16 mouse cellular contexts compared by ENCODE assay signal in genomic region chr2:179959391-179959790, GRCm38 (mm10). TPM values are rescaled to one million over a fixed set of nuclear protein-coding genes. Genes with fewer than 3 reads are reported as not detected.
A peak's percentile ranks its signal among the peaks of the same experiment; 100 is the strongest.
DNase-seq lines count a peak whose midpoint lies in the region; ATAC-seq lines count a peak whose summit lies in the region.
"Had no signal": no experiment of that assay in that cellular context is flagged by ENCODE, and none has a peak within 500 bp of the region (broad histone marks: within the 10 kb centered on the region; RNA-seq: fewer than 3 reads in every experiment).

No protein-coding gene starts in this region.

- H3K27ac ChIP-seq in limb, embryonic 12.5 days, result peak overlapping the region; percentile 17; the same call in 1 of the 2 replicates
- no peak overlapping the region for H3K27ac ChIP-seq in limb, embryonic 10.5 days
- H3K27ac ChIP-seq in brown adipose tissue, adult 24 weeks (replicated peaks; ENCODE audit: low read depth, low read length), result peak overlapping the region; percentile 82
- H3K27ac ChIP-seq in heart, embryonic 15.5 days, result peak overlapping the region; percentile 62; the same call in 1 of the 2 replicates
- no peak overlapping the region for H3K27ac ChIP-seq in midbrain, embryonic 15.5 days
- H3K27ac ChIP-seq: layer of hippocampus, adult 2 months; liver, embryonic 14.5 days; macrophage had no signal

- ATAC-seq in limb, embryonic 12.5 days (ENCODE audit: insufficient number of reproducible peaks, insufficient read depth, low FRiP score, low TSS enrichment, low read depth), result no peak
- 0 out of 2 replicates have a peak, but pooled peaks have one; percentile 34 for ATAC-seq in heart, embryonic 15.5 days (replicated peaks; ENCODE audit: insufficient number of reproducible peaks, insufficient read depth, low FRiP score, low read depth)
- no peak for ATAC-seq in midbrain, embryonic 15.5 days (replicated peaks)
- ATAC-seq: activated CD4-positive, CD25-positive, alpha-beta regulatory T cell, adult 4 months; forebrain, embryonic 14.5 days; midbrain, embryonic 16.5 days had no signal

- H3K4me1 ChIP-seq in limb, embryonic 12.5 days (replicated peaks), result peaks cover 15% of the 10 kb centered on the region
- peaks cover 35% of the 10 kb centered on the region for H3K4me1 ChIP-seq in limb, embryonic 10.5 days
- peaks cover 37% of the 10 kb centered on the region for H3K4me1 ChIP-seq in brown adipose tissue, adult 24 weeks (ENCODE audit: control insufficient read depth, insufficient read depth, insufficient read length, low read length)
- peaks cover 45% of the 10 kb centered on the region for H3K4me1 ChIP-seq in heart, embryonic 15.5 days (replicated peaks)
- peaks cover 16% of the 10 kb centered on the region for H3K4me1 ChIP-seq in midbrain, embryonic 15.5 days

- H3K9me3 ChIP-seq in limb, embryonic 12.5 days, result no peaks in the 10 kb centered on the region
- H3K9me3 ChIP-seq in limb, embryonic 10.5 days (replicated peaks), result no peaks in the 10 kb centered on the region
- H3K9me3 ChIP-seq in heart, embryonic 15.5 days (replicated peaks), result no peaks in the 10 kb centered on the region
- H3K9me3 ChIP-seq in midbrain, embryonic 15.5 days, result no peaks in the 10 kb centered on the region

- H3K9ac ChIP-seq in limb, embryonic 12.5 days (replicated peaks), result no peak overlapping the region
- no peak overlapping the region for H3K9ac ChIP-seq in heart, embryonic 15.5 days
- H3K9ac ChIP-seq in midbrain, embryonic 15.5 days, result no peak overlapping the region
- H3K9ac ChIP-seq: liver, embryonic 14.5 days had no signal

- DNase-seq in adrenal gland, adult 2 months, result peak; percentile 27
- no peak for DNase-seq in adrenal gland, postnatal 25 days
- no peak for DNase-seq in limb, embryonic 10.5 days (ENCODE audit: low spot score)
- no peak for DNase-seq in cerebellum, postnatal 14 days
- DNase-seq: cerebellum, adult 9-10 months; right cerebral cortex, postnatal 25 days had no signal

- WGBS in limb, embryonic 12.5 days, result 19% methylated on average over 3 of the region's 3 CpGs
- WGBS in limb, embryonic 10.5 days, result 9% methylated on average over 3 of the region's 3 CpGs
- 10% methylated on average over 3 of the region's 3 CpGs for WGBS in heart, embryonic 15.5 days
- WGBS in midbrain, embryonic 15.5 days, result 43% methylated on average over 3 of the region's 3 CpGs

- no peak overlapping the region for H3K4me3 ChIP-seq in limb, embryonic 12.5 days (replicated peaks)
- no peak overlapping the region for H3K4me3 ChIP-seq in limb, embryonic 10.5 days
- no peak overlapping the region for H3K4me3 ChIP-seq in brown adipose tissue, adult 24 weeks (ENCODE audit: insufficient read depth, low read depth, low read length)
- no peak overlapping the region for H3K4me3 ChIP-seq in heart, embryonic 15.5 days
- no peak overlapping the region for H3K4me3 ChIP-seq in midbrain, embryonic 15.5 days
- H3K4me3 ChIP-seq: layer of hippocampus, adult 2 months had no signal

- H3K4me2 ChIP-seq in limb, embryonic 12.5 days, result no peak overlapping the region
- no peak overlapping the region for H3K4me2 ChIP-seq in heart, embryonic 15.5 days
- no peak overlapping the region for H3K4me2 ChIP-seq in midbrain, embryonic 15.5 days

- no peaks in the 10 kb centered on the region for H3K36me3 ChIP-seq in limb, embryonic 12.5 days
- no peaks in the 10 kb centered on the region for H3K36me3 ChIP-seq in limb, embryonic 10.5 days
- no peaks in the 10 kb centered on the region for H3K36me3 ChIP-seq in heart, embryonic 15.5 days
- no peaks in the 10 kb centered on the region for H3K36me3 ChIP-seq in midbrain, embryonic 15.5 days (replicated peaks)

- H3K27me3 ChIP-seq in limb, embryonic 12.5 days, result no peaks in the 10 kb centered on the region
- no peaks in the 10 kb centered on the region for H3K27me3 ChIP-seq in limb, embryonic 10.5 days (ENCODE audit: low read depth, poor library complexity, severe bottlenecking)
- no peaks in the 10 kb centered on the region for H3K27me3 ChIP-seq in heart, embryonic 15.5 days
- no peaks in the 10 kb centered on the region for H3K27me3 ChIP-seq in midbrain, embryonic 15.5 days (replicated peaks)

RNA-seq across cellular contexts. Expression of gene Taf4, which starts 17.1 kb away (rescaled TPM):
- 10 to 100 TPM; 19.3 to 22.5 TPM for total RNA-seq in adrenal gland, adult 2 months (2021)
- polyA plus RNA-seq in adrenal gland, adult 2 months (2012; rRNA removed), result 10.3 and 11.5 TPM in 2 replicates
- 18.8 and 25.3 TPM in 2 replicates for total RNA-seq in adrenal gland, postnatal 25 days (2021)
- 3.8 and 5.0 TPM in 2 replicates for polyA plus RNA-seq in limb, embryonic 12.5 days (2016; fragmentation: Nextera tagmentation; extraction: Ambion mirVana)
- 2.7 and 3.3 TPM in 2 replicates for polyA plus RNA-seq in limb, embryonic 10.5 days (2016; fragmentation: Nextera tagmentation; extraction: Ambion mirVana)
- 7.1 and 8.0 TPM in 2 replicates for polyA plus RNA-seq in brown adipose tissue, adult 24 weeks (2012; ENCODE audit: insufficient read depth, insufficient read length, missing spikeins)
- 1.9 and 2.1 TPM in 2 replicates for polyA plus RNA-seq in heart, embryonic 15.5 days (2015; fragmentation: Nextera tagmentation; extraction: Ambion mirVana)
- polyA plus RNA-seq in midbrain, embryonic 15.5 days (2015; fragmentation: Nextera tagmentation; extraction: Ambion mirVana), result 3.9 and 4.0 TPM in 2 replicates

Comparison
In these comparisons a context has a peak if more than half of its experiments do, and no peak if none do; other contexts are left out.
1. H3K27ac ChIP-seq: peak in limb, embryonic 12.5 days (single experiment), brown adipose tissue, adult 24 weeks (single experiment) and heart, embryonic 15.5 days (single experiment); none in limb, embryonic 10.5 days (single experiment) and midbrain, embryonic 15.5 days (single experiment).